Mouse (Mus musculus) spleen, embryonic (tissue): Measurements from ENCODE around the gene Fam241a.

Source experiments
- CTCF ChIA-PET: fragments of 350-600 bp; sonication (Branson Sonifier 250); formaldehyde crosslinking; loops from one replicate; lab custom pipeline; 2022; lab: Charles Lee

The Fam241a gene

DNA sequence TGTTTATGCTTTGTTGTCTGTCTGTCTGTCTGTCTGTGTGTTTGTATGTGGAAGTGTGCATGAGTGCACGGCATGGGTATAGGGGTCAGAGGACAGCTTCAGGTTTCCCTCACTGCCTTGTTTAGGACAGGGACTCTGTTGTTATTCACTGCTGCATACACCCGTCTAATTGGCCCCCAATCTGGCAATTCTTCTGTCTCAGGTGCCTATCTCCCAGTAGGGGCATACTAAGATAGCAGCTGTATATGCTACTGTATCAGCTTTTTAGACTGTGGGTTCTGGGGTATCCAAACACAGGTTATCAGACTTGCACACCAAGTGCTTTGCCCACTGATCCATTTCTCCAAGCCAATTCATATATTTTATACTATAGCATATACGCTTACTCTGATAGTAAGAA lies 16.2 kb downstream of the Fam241a start:
- CTCF ChIA-PET: no interaction called here

- CTCF ChIA-PET: no interaction called here
Observed at GRCm38 (mm10) chr3:127875509-127875908, 20.6 kb downstream of the Fam241a start.

GRCm38 (mm10) chr3:127875059-127875458 lies 21.1 kb downstream of the Fam241a start:
- CTCF ChIA-PET: interaction anchor here (0.7 kb wide), 1 partner anchor 45 kb away, joined by 4 read pairs; no protein-coding TSS in a partner anchor

DNA sequence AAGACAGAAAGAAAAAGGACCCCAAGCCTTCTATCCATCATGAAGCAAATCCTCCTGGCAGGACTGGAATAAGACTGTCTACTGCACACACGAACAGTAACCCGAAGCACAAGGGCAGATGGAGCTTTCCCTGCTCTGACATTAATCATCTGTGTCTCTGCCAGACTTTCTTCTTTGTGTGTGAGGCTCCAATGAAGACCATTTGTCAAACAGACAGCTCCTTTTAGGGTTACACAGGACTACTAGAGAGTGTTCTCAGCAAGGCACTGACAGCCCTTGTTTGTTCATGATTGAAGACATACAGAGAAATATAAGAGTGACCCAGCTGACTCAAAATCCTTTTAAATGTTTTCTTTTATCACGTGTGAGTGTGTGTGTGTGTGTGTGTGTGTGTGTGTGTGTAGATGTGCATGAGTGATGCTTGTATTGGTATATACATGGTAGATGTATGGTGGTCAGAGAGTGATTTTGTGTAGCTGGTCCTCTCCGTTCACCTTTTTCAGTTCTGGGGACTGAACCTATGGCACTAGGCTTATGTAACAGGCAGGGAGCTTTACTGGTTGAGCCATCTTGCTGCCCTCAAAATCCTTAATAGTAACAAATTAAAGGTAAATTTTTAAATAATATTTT lies 21.8 kb downstream of the Fam241a start:
- CTCF ChIA-PET: interaction anchor here (0.7 kb wide), 1 partner anchor 46 kb away, joined by 4 read pairs; no protein-coding TSS in a partner anchor

GRCm38 (mm10) chr3:127871575-127871974 lies 24.5 kb downstream of the Fam241a start:
- CTCF ChIA-PET: no interaction called here

GRCm38 (mm10) chr3:127868880-127869279 lies 27.2 kb downstream of the Fam241a start:
- CTCF ChIA-PET: no interaction called here

DNA sequence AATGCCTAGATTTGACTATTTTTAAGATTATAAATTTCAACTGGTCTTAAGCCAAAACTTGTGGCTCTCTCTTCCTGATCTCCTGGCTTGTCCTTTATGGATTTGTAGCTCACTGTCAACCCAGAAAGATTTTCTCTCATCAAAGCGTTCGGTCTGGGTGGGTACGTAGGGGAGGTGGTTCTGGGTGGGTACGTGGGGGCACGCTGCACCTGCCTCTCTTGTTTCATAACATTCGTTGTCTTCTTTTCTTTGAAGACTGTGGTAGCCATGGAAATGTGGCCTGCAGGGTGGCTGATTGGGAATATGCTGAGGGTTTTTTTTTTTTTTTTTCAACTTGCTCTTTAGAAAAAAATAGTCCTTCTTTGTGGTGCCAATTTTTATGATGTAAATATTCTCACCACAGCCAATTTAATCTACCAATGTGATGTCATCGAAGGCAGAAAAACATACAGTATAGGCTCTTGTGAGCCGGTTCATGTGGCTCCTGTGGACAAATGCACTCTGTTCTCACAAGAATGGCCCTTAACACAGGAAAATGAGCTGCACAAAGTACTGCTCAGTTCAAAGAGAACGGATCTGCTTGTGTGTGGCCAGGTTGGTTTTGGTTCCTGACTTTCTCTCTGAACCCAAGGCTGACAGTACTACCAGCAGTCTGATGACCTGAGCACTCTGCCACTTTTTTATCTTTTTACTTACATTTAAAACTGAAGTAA lies 27.9 kb downstream of the Fam241a start:
- CTCF ChIA-PET: no interaction called here

DNA sequence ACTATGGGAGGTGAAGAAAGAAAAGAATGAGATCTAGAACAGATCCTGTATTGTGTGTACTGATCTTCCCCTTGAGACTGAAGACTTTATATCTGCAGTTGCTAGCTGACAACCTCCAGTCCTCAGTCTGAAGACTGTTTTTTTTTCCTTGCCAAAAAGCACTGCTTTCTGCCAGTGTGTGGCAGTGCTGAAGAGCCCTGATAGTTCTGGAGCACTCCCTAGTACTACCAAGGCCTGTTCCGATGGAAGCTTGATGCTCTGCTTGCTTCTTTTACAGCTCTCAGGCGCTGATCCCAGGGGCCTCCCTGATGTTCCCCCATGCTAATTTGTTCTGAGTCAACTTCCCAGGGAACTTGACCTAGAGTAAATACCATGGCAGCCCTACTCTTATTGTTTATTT lies 31.9 kb downstream of the Fam241a start:
- CTCF ChIA-PET: no interaction called here

DNA sequence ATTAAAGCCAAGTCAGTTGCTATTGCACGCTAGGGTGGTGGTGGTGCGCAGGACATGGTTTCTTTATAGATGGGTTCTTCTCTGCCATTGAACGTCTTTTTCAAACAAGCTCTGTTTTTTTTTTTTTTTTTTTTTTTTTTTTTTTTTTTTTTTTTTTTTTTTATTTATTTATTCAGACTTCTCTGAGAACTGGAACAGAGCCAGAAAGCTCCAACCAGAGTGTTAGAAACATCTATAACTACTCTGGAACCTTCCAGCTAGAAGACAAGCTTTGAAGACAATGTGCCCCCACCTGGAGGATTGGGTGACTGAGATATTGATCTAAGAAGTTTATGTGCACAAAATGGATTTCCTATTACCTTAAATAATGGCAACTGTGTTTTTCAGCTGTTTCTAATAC lies 32.6 kb downstream of the Fam241a start:
- CTCF ChIA-PET: interaction anchor here (0.6 kb wide), 1 partner anchor 708 kb away, joined by 7 read pairs; no protein-coding TSS in a partner anchor

DNA sequence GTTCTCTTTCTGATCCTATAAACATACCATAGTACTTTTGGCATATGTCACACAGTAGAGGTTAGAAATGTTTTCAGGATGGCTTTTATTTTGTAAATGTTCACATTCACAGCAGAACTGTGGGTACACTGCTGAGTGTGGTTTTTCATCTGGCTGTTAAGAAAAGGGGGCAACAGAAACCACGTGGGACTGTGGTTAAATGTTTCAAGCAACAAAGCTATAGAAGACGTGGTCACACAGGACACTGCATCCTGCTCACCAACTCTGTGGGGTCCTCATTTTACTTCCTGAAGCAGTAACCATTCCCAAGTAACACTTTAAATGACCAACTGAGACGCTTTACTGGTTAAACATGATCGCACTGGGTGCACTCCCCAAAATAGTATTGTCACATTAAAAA lies 33.6 kb downstream of the Fam241a start:
- CTCF ChIA-PET: no interaction called here

- CTCF ChIA-PET: no interaction called here
Observed at GRCm38 (mm10) chr3:127861340-127861739, 34.8 kb downstream of the Fam241a start.

GRCm38 (mm10) chr3:127853431-127854206 lies 42.5 kb downstream of the Fam241a start:
- CTCF ChIA-PET: interaction anchor here (1.1 kb wide), 1 partner anchor 95 kb away, joined by 11 read pairs; no protein-coding TSS in a partner anchor

GRCm38 (mm10) chr3:127852722-127853121 lies 43.4 kb downstream of the Fam241a start:
- CTCF ChIA-PET: interaction anchor here (1.1 kb wide), 1 partner anchor 95 kb away, joined by 11 read pairs; no protein-coding TSS in a partner anchor

GRCm38 (mm10) chr3:127850776-127851646 lies 45.1 kb downstream of the Fam241a start:
- CTCF ChIA-PET: no interaction called here

DNA sequence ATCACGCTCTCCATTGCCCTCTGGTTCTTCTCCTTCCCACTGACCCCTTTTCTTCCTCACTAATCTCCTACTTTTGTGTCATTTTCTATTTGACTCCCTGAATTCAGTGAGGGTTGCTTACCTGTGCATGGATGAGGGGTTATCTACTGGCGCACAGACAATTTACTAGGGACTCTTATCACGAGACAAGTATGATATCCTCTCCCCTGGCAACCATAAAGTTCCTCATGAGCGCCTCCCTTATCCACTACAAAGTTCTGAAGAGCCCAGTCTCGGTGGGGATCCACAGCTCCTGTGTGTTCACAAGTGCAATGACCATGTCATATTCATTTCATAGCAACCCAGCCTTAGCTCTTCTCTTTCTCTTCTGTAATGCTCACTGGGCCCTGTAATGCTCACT lies 46.2 kb downstream of the Fam241a start:
- CTCF ChIA-PET: no interaction called here

- CTCF ChIA-PET: interaction anchor here (0.5 to 0.7 kb wide), 2 partner anchors 10 to 281 kb away, joined by 3 read pairs; no protein-coding TSS in a partner anchor
Observed at GRCm38 (mm10) chr3:127848088-127848808, 47.9 kb downstream of the Fam241a start.

DNA sequence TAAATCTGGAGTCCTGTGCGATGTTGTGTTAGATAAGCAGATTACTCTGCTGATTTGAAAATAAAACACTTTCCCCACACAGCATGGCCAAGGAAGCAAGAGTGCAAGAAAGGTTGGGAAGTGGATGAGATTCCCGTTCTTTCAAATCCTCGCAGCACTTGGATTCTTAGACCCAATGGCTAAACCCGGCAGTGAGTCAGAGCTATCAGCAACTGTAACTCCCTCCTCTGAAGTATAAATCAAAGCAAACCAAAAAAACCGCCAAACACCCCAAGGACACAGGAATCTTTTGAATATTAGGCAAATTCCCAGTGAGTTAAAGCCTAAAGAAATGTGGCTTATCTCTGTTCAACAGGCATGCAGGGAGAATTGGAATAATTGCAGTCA lies 52.2 kb downstream of the Fam241a start:
- CTCF ChIA-PET: no interaction called here

- CTCF ChIA-PET: no interaction called here
Observed at GRCm38 (mm10) chr3:127843324-127843940, 52.7 kb downstream of the Fam241a start.

- CTCF ChIA-PET: no interaction called here
Observed at GRCm38 (mm10) chr3:127841926-127842325, 54.2 kb downstream of the Fam241a start.
